Mouse (Mus musculus) liver, embryonic 14 days (tissue): ENCODE data around the gene Gm12800. TPM values are rescaled to one million over a fixed set of nuclear protein-coding genes. Genes with fewer than 3 reads are reported as not detected.

Experiments
- polyA plus RNA-seq: library from polyadenylated mRNA; depleted of rRNA; stranded (reverse); fragments of >200 nt; gene quantifications from 2 replicates; pipeline ENCODE4 v1.2.3, GENCODE M21; 2012; rRNA removed

Gene Gm12800
- polyA plus RNA-seq: not detected in 2 replicates

DNA sequence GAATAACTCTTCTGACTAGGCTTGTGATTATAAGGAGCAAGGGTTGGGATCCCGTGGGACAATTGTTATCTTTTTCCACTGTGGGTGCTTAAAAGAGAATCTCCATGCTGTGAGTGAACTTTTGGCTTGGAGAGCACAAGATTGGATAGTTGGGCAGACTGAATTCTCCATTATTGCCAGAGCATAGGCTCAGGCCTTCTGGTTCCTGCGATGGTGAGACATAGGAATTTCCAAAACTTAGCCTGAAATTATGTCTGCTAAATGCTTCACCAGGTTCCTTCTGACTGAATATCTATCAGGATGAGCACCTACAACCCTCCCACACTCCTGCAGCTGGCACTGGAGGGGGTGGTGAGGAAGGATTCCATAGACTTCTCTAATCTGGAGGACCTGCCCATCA, at the start of gene Gm12800:
Gene Gm12800 (plus strand): TSS at position 301 of the 400 bp plus-strand sequence.

DNA sequence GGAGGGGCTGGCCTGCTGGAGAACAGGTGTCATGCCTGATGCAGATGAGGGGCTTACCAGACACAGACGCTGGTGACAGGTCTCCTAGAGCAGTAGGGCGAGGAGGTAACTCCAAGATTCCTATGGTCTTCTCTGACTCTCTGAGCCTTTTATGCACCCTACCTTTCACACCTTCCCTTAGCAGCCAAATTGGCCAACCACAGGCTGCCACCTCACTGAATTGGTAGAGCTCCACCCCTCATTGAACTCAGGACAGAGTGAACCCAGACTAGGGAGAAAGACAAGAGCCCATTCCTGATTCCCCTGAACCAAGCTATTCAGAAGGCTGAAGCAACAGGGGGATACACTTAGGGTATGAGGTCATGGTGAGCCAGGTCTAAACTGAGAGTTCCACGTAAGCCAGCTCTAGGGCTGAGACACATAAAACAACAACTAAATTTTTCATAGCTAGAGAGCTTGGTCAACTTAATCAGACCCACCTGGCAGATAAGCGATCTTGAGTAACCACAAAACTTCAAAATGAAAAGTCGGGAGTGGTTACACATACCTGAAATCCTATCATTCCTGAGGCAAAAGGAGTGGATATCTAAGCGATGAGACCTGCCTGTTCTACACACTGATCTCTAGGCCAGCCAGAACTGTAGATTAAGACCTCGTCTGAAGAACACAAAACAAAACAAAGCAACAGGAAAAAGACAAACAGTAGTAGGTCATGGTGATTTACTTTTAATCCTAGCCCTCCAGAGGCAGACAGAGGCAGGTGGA, 15.1 kb upstream of the Gm12800 start, which contains the start of gene C130073F10Rik:
Gene C130073F10Rik (minus strand): TSS at position 134 of the 765 bp plus-strand sequence.

DNA sequence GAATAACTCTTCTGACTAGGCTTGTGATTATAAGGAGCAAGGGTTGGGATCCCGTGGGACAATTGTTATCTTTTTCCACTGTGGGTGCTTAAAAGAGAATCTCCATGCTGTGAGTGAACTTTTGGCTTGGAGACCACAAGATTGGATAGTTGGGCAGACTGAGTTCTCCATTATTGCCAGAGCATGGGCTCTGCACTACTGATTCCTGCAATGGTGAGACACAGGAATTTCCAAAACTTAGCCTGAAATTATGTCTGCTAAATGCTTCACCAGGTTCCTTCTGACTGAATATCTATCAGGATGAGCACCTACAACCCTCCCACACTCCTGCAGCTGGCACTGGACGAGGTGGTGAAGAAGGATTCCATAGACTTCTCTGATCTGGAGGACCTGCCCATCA, 31.2 kb downstream of the Gm12800 start, which contains the start of gene Gm12794:
Gene Gm12794 (plus strand): TSS at position 301 of the 400 bp plus-strand sequence.

Other genes with a start within 250 kb of the Gm12800 start
- gene Lepr, start 191.7 kb upstream of the Gm12800 start, polyA plus RNA-seq: 0.37 and 0.50 TPM in 2 replicates
- not detected in 2 replicates for gene B020004J07Rik, start 65.1 kb upstream of the Gm12800 start, polyA plus RNA-seq
- not detected in 2 replicates for gene C130073F10Rik, start 15.3 kb upstream of the Gm12800 start, polyA plus RNA-seq
- gene Gm12794, start 31.3 kb downstream of the Gm12800 start, polyA plus RNA-seq: not detected in 2 replicates
- not detected in 2 replicates for gene Gm12790, start 71.9 kb downstream of the Gm12800 start, polyA plus RNA-seq
- not detected in 2 replicates for gene Gm12789, start 77.5 kb downstream of the Gm12800 start, polyA plus RNA-seq
- 1.6 and 1.7 TPM in 2 replicates for gene Pde4b, start 178.4 kb downstream of the Gm12800 start, polyA plus RNA-seq